Mouse (Mus musculus): ENCODE results near the gene Kyat1. TPM values are rescaled to one million over a fixed set of nuclear protein-coding genes. Genes with fewer than 3 reads are reported as not detected.
"Not testable (repeated sequence)": the region's sequence is repeated elsewhere in the genome, so short reads cannot be mapped to it uniquely, and the experiment has no call there.

Kyat1 gene
- total RNA-seq, 2 experiments from 2014 or later = 20.7 to 28.2 TPM

GRCm38 (mm10) chr2:30173541-30174240, 32.0 kb downstream of the Kyat1 start:
- peak in 1 of 2 experiments; percentile 32 for DNase-seq

- DNase-seq = peak; percentile 24 to 43
These were observed 33.7 kb downstream of the Kyat1 start for GRCm38 (mm10) chr2:30171997-30172382.

GRCm38 (mm10) chr2:30171371-30171996, 34.2 kb downstream of the Kyat1 start, which contains the start of gene Endog:
Gene Endog, plus strand, starts transcription at chr2:30171493.
- DNase-seq = peak; percentile 94

GRCm38 (mm10) chr2:30166677-30167076, 39.0 kb downstream of the Kyat1 start:
- DNase-seq = no peak

GRCm38 (mm10) chr2:30164340-30164932, 41.2 kb downstream of the Kyat1 start:
- DNase-seq = no peak

GRCm38 (mm10) chr2:30161809-30162208, 43.8 kb downstream of the Kyat1 start:
- peak in 1 of 2 experiments; percentile 44 for DNase-seq

- DNase-seq = not testable (repeated sequence)
These were observed 45.8 kb downstream of the Kyat1 start for GRCm38 (mm10) chr2:30159871-30160270.

GRCm38 (mm10) chr2:30152616-30153015, 53.0 kb downstream of the Kyat1 start:
- DNase-seq = peak; percentile 20 to 44

- DNase-seq = peak; percentile 11 to 30
These were observed 53.8 kb downstream of the Kyat1 start for GRCm38 (mm10) chr2:30151840-30152239.

- peak; percentile 89 to 92 for DNase-seq
These were observed 58.2 kb downstream of the Kyat1 start for GRCm38 (mm10) chr2:30147466-30147865.

- DNase-seq = no peak
These were observed 61.2 kb downstream of the Kyat1 start for GRCm38 (mm10) chr2:30144436-30144835.

- DNase-seq = not testable (repeated sequence)
These were observed 65.6 kb downstream of the Kyat1 start for GRCm38 (mm10) chr2:30140021-30140420.

GRCm38 (mm10) chr2:30136458-30136857, 69.2 kb downstream of the Kyat1 start:
- no peak for DNase-seq

Other genes with a start within 250 kb of the Kyat1 start
- 100 to 1,000 TPM; 197 to 273 TPM for gene Sptan1, start 240.3 kb downstream of the Kyat1 start, total RNA-seq (2021)
- gene Wdr34, start 157.0 kb downstream of the Kyat1 start, total RNA-seq (2021) = 10 to 100 TPM; 15.8 to 20.9 TPM
- 100 to 1,000 TPM; 255 to 277 TPM for gene Set, start 148.5 kb downstream of the Kyat1 start, total RNA-seq (2021)
- 1 to 10 TPM; 5.5 to 6.3 TPM for gene Pkn3, start 128.2 kb downstream of the Kyat1 start, total RNA-seq (2021)
- gene Zdhhc12, start 112.2 kb downstream of the Kyat1 start, total RNA-seq (2021) = 10 to 100 TPM; 16.2 to 25.8 TPM
- 10 to 100 TPM; 32.0 to 40.7 TPM for gene Zer1, start 81.3 kb downstream of the Kyat1 start, total RNA-seq (2021)
- 10 to 100 TPM; 49.3 to 56.3 TPM for gene Tbc1d13, start 72.1 kb downstream of the Kyat1 start, total RNA-seq (2021)
- 10 to 100 TPM; 33.0 to 44.2 TPM for gene Endog, start 34.4 kb downstream of the Kyat1 start, total RNA-seq (2021)
- 10 to 100 TPM; 22.4 to 26.0 TPM for gene Spout1, start 27.4 kb downstream of the Kyat1 start, total RNA-seq (2021)
- 10 to 100 TPM; 57.6 to 75.2 TPM for gene Lrrc8a, start 31.9 kb upstream of the Kyat1 start, total RNA-seq (2021)
- 1 to 10 TPM; 1.3 to 2.1 TPM for gene Gm28035, start 34.7 kb upstream of the Kyat1 start, total RNA-seq (2021)
- 10 to 100 TPM; 15.3 to 19.5 TPM for gene Phyhd1, start 60.4 kb upstream of the Kyat1 start, total RNA-seq (2021)
- not detected for gene Gm28038, start 75.2 kb upstream of the Kyat1 start, total RNA-seq (2021)
- 10 to 100 TPM; 42.8 to 51.3 TPM for gene Dolk, start 80.5 kb upstream of the Kyat1 start, total RNA-seq (2021)
- 10 to 100 TPM; 33.9 to 35.9 TPM for gene Nup188, start 80.5 kb upstream of the Kyat1 start, total RNA-seq (2021)
- 10 to 100 TPM; 68.2 to 69.5 TPM for gene Sh3glb2, start 153.5 kb upstream of the Kyat1 start, total RNA-seq (2021)
- 10 to 100 TPM; 72.9 to 89.7 TPM for gene Miga2, start 158.4 kb upstream of the Kyat1 start, total RNA-seq (2021)
- gene Dolpp1, start 186.4 kb upstream of the Kyat1 start, total RNA-seq (2021) = 10 to 100 TPM; 18.2 to 18.7 TPM
- gene Crat, start 210.0 kb upstream of the Kyat1 start, total RNA-seq (2021) = 100 to 1,000 TPM; 124 to 168 TPM
- 100 to 1,000 TPM; 123 to 143 TPM for gene Ptpa, start 210.2 kb upstream of the Kyat1 start, total RNA-seq (2021)